Mouse (Mus musculus) layer of hippocampus, postnatal 10 days (tissue): Measurements from ENCODE around the gene Olfr157. TPM values are rescaled to one million over a fixed set of nuclear protein-coding genes. Genes with fewer than 3 reads are reported as not detected.

Source experiments
- DNase-seq, 2 experiments: peaks; one replicate each; pipeline ENCODE4 v3.0.0; 2021; ENCODE audit warnings: low spot score in 2 of 2
- long read RNA-seq: library from polyadenylated mRNA; stranded (forward); transcript quantifications from one replicate; pipeline ENCODE4 v2.0.0, GENCODE M21; 2023
- total RNA-seq, 2 experiments: library from RNA; stranded (reverse); gene quantifications; 2 replicates each; pipeline ENCODE4 v1.2.3; 2021

The Olfr157 gene
- total RNA-seq, result not detected
- long read RNA-seq, result 0 reads

DNA sequence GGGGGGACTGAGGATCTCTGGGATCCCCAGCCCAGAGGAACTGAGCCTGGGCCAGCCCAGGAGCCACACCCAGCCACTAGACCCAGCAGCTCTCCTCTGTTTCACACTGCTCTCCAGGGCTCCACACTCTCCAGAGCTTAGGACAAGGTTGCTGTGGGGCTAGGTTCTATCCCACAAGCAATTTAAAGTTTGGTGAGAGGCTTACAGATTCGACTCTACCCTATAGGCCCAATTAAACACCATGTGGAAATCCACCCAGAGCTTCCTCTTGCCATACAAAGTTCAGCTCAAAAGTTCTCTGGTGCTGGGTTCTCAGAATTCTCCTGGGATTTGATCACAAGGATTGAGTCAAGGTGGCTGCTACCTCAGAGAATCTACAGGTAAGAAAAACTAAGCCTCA lies at the start of gene Olfr157:
Olfr157 (minus strand) TSS at position 101 of the 400 bp plus-strand sequence.
- no peak for DNase-seq

- no peak for DNase-seq
Measured at GRCm38 (mm10) chr4:43884196-43884595, 44.2 kb upstream of the Olfr157 start.

DNA sequence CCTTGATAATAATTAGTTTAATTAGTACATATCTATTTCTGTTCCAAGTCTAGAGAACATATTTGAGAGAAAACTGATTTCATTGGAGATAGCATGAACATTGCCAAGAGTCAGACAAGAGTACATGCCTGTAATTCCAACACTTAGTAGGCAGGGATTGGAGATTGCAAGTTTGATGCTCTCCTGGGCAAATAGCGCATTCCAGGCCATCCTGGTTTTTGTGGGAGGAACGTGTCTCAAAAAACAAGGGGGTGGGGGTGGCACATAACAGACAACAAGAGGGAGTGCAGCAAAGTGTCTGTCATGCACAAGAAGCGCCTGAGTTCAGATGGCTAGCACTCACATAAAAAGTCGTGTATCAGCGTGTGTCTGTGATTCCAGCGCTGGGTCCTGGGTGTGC lies 39.6 kb upstream of the Olfr157 start:
- DNase-seq, result no peak

DNA sequence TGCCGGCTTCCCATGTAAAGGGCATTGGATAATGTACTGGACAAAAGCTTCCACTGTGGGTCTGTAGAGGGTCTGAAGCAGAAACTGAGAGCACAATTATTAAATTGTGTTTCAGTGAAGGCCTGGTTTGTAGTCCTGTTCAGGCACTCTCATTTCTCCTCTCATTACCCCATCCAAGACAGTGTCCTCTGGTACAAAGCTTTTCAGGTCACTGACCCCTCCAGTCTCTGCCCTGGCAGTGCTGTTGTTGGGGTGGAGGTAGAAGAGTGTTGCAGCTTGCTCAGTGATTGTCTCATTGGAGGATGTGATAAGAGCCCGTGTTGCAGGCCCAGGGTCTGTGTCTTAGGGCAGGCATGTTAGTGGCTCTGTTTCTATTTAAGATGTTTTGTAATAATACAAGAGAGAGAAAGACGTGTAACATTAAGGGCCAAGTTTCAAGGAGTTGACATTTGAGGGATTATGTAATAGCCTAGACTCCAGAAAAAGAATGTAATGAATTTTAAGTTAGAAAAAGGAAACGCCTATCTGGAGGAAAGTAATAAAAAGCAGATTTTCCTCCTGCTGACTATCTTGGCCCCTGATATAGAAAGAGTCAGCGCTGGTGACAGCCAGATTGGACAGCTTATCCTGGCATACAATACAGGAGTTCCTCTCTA lies 38.2 kb upstream of the Olfr157 start:
- DNase-seq, result no peak

DNA sequence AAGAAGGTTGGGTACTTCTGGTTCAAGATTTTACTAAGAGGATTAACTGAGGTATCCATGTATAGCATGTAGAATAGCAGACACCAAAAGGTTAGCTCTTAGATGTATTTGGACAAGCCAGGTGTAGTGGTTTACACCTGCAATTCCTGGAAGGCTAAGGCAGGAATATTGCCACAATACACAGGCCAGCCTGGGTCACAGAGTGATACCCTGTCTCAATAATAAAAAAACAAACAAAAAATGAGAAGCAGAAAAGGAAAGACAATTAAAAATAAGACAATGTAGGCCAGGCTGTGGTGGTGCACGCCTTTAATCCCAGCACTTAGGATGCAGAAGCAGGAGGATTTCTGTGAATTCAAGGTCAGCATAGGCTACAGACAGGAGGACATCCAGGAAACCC lies 37.2 kb upstream of the Olfr157 start:
- no peak for DNase-seq

DNA sequence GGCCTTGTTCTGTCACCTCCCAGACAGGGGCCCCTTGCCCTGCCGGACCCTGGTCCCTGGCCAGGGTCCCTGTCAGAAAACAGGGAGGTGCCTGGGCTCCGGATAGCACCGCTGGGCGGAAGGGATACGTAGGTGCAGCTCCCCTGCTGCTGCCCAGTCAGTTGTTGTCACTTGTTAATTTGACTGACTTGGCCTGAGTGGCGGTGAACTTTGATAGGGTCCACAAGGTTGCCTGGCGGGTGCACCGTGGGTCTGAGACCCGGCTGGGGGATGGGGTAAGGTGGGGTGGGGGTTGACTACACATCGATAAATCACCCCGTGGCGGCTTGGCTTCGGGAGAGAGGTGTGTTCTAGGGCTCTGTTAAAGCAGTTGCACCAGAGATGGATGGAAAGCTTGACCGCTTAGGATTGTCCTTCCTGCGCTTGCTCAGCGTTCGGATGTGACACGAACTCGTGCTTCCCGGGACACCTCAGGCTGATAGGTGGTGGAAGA lies 36.0 kb upstream of the Olfr157 start:
- peak in 1 of 2 experiments; percentile 27 for DNase-seq

DNA sequence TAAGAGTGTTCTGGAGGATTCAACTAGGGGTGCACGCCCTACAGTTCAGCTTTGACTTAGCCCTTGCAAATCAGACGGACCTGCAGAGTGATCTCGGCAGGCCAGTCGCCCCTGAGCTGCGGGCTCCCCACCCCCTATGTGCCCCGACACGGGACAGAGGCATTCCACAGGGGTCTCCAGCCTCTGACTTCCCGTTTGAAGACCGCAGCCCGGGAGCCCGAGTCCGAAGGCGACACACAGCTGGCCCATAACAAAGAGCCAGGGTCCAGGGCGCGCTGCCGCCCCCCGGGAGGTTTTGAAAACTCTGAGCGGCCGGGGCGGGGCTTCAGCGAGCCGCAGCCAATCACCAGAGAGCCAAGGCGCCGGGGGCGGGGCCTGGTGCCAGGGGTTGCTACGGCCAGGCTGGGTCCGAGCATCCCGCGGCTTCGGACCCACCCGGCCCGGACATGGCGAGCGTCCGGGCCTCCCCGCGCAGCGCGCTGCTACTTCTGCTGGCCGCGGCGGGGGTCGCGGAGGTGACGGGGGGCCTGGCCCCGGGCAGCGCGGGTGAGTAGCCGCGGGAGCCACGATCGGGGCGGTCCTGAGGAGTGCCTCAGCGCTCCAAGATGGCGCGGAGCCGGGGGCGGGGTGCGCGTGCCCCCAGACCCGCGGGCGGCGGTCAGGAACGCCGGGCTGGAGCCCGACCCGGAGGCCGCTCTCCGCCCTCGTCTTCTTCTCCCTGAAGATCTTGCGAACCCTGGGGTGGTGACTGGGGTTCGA lies 35.3 kb upstream of the Olfr157 start, which contains the start of gene Reck:
Reck (plus strand) TSS at position 371 of the 759 bp plus-strand sequence.
- peak; percentile 80 to 91 for DNase-seq

DNA sequence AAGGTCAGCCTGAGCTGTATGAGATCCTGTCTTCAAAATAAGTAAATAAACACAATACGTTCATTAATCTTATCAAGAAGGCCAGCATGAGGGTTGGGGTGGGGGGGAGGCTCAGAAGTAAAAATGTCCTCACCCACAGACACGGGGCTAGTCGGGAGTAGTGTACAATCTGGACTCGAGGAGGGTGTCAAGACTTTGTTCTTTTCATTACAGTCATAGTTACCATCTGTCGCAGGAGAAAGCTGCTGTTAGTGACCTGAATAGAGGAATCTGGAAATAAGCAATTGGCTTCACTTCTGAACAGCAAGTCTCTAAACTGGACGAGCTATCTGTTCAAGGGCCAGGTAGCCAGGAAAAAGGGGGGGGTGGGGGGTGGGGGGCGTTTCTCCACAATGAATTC lies 34.5 kb upstream of the Olfr157 start:
- no peak for DNase-seq

- no peak for DNase-seq
Measured at GRCm38 (mm10) chr4:43869821-43870220, 29.8 kb upstream of the Olfr157 start.

- DNase-seq, result no peak
Measured at GRCm38 (mm10) chr4:43863298-43863697, 23.3 kb upstream of the Olfr157 start.

- DNase-seq, result peak; percentile 80 to 82
Measured at GRCm38 (mm10) chr4:43860744-43861519, 20.9 kb upstream of the Olfr157 start.

DNA sequence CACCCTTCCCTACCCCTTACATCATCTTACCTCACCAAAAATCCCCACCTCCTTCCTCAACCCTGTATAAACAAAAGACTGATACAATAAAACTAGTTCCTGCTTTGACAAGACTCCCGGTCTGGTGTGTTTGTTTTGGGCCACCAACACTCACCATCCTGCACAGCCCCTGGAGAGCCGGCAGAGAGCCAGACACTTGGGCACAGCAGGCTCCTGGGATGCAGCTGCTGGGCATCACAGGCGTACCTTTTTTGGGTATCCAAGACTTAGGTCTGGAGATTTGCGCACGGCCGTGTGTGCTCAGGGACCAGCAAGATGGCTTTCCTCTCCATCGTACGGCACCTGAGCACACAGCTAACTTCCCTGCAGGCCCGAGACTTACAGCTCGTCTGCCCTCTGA lies 19.9 kb upstream of the Olfr157 start:
- DNase-seq, result no peak

DNA sequence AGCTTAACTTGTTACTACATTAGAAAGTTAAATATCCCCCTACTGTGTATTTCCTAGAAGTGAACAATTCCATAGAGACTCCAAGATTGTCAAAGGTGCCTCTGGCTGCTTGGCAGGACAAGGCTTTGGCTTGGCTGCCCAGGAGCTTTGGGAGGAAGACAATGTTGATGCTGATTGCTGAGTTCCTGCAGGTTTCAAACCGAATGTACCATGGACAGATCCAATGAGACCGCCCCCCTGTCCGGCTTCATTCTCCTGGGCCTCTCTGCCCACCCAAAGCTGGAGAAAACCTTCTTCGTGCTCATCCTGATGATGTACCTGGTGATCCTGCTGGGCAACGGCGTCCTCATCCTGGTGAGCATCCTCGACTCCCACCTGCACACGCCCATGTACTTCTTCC lies 14.1 kb upstream of the Olfr157 start:
- DNase-seq, result no peak

- DNase-seq, result no peak
Measured at GRCm38 (mm10) chr4:43851265-43851664, 11.3 kb upstream of the Olfr157 start, which contains the start of gene Olfr155. Gene Olfr155, plus strand, starts transcription at chr4:43851565.

- no peak for DNase-seq
Measured at GRCm38 (mm10) chr4:43838326-43838725, 1.7 kb downstream of the Olfr157 start.

DNA sequence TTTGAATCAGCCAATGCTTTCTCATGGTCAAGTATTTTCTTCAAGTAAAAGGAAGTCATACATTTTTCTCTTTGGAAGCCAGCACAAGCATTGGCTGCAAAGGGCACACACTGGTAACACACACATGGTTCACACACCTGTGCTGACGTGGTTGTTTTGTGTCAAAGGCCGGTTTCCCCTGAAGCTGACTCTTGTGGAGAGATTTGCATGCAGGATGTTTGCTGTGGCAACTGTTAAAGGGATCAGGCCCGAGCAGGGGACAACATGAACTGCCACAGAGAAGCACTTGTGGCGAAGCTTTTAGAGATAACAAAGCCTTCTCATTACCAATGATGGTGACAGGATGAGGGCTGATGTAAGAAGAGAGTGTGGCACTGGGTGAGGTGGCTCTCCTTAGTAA lies 5.3 kb downstream of the Olfr157 start:
- DNase-seq, result no peak

- DNase-seq, result no peak
Measured at GRCm38 (mm10) chr4:43833752-43834151, 6.2 kb downstream of the Olfr157 start.

- no peak for DNase-seq
Measured at GRCm38 (mm10) chr4:43832031-43832430, 8.0 kb downstream of the Olfr157 start.

GRCm38 (mm10) chr4:43828806-43829205 lies 11.2 kb downstream of the Olfr157 start:
- DNase-seq, result no peak

DNA sequence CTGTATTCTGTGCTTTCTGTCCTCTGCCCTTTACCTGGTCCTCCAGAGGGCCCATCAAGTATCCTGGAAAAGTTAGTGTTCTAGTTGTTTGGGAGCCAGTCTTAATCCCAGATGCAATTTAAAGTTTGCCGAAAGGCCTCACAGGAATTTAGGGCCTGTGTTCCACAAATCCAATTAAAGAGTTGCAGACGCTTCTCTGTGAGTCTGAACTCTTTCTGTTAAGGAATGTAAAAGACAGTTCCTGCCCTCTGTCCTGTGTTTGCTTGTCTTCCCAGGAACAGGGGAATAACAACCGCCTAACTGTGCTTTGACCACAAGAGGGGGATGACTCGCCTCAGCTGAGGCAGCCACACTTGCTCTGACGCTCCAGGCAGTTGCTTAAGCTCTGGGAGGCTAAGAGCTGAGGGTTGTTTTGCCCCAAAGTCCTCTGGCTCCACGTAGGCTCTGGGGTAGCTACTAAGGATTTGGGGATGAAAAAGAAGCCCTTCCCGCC lies 16.1 kb downstream of the Olfr157 start, which contains the start of gene Olfr156:
Olfr156 (minus strand) TSS at position 51 of the 493 bp plus-strand sequence.
- peak; percentile 19 to 38 for DNase-seq

DNA sequence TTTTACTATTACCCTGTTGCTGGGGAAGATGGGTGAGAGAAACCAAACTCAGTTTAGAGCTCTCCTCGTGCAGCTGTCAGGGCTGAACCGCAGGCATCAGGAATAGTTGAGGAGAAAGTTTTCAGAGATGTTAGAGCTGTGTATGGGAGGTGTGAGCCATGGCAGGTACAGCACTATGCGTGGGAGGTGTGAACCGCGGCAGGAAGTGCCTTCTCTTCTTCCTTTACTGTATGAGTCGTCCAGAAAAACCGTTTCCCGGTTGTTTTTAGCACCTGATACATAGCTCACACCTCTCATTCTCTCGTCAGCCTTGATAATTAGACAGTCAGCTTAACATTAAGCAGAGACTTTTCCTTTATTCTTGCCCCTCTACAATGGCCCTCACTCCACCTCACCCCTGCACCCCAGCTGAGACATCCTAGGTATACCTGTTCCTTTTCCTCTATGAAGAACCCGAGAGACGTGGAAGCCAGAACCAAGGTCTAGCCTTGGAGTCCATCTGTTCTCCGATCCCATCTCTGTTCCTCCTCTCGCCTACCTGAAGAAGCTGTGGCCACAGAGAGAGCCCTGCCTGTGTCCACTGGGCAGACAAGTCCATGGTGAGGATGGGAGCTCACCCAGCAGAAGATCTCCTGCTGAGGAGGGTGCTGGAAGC lies 17.0 kb downstream of the Olfr157 start:
- no peak for DNase-seq
